ENCODE assay signal across 20 mouse cellular contexts in the genomic region with DNA sequence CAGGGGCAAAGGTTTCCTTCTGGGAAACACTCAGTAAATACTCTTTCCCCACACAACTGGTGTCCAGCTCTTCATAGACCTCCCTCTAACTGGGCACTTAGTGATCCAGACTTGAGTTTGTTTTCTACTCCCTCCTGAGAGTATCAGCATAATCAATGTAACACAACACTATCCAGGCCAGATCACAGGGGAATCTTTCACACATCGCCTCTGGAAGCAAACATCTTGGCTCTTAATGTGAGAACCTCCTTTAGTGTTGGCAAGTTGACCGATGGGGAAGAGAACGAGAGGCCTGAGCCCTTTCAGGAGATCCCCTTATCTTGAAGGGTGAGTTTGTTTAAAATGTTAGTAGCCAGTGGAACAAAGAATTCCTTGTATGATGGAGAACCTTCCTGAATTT.
DNase-seq lines count a peak whose midpoint lies in the region; ATAC-seq and TF ChIP-seq lines count a peak whose summit lies in the region.
"Had no signal": no experiment of that assay in that cellular context is flagged by ENCODE, and none has a peak within 500 bp of the region (broad histone marks: within the 10 kb centered on the region; RNA-seq: fewer than 3 reads in every experiment).

No protein-coding gene starts in this region.

- intact Hi-C loops in gastrocnemius, adult 2 months (cut with DNase I), result no loop called here
- intact Hi-C loops in left cerebral cortex, postnatal 14 days (cut with DNase I), result no loop called here

- no peaks in the 10 kb centered on the region for H3K9me3 ChIP-seq in heart, embryonic 16.5 days (replicated peaks; ENCODE audit: control insufficient read depth, low read length)
- no peaks in the 10 kb centered on the region for H3K9me3 ChIP-seq in embryonic facial prominence, embryonic 10.5 days
- H3K9me3 ChIP-seq: forebrain, embryonic 13.5 days; hindbrain, embryonic 12.5 days; liver, embryonic 12.5 days; midbrain, embryonic 13.5 days; stomach, embryonic 15.5 days had no signal

- peaks cover 30% of the 10 kb centered on the region for H3K4me1 ChIP-seq in heart, embryonic 16.5 days (ENCODE audit: control insufficient read depth, insufficient read depth, low read length)
- H3K4me1 ChIP-seq in embryonic facial prominence, embryonic 10.5 days, result peaks cover 22% of the 10 kb centered on the region
- H3K4me1 ChIP-seq: forebrain, embryonic 13.5 days; liver, embryonic 12.5 days; midbrain, embryonic 13.5 days had no signal

- no peak overlapping the region for H3K27ac ChIP-seq in gastrocnemius, adult 2 months
- peak overlapping the region; percentile 81 for H3K27ac ChIP-seq in heart, embryonic 16.5 days (ENCODE audit: low read length)
- peak overlapping the region; percentile 67 for H3K27ac ChIP-seq in embryonic facial prominence, embryonic 10.5 days (replicated peaks)
- H3K27ac ChIP-seq: forebrain, embryonic 13.5 days; hindbrain, embryonic 12.5 days; liver, embryonic 12.5 days; macrophage; midbrain, embryonic 13.5 days had no signal

- no peak for TF ChIP-seq CTCF in gastrocnemius, adult 2 months (IDR thresholded peaks at IDR 0.05)

- no peak overlapping the region for H3K4me3 ChIP-seq in gastrocnemius, adult 2 months
- no peak overlapping the region for H3K4me3 ChIP-seq in heart, embryonic 16.5 days (ENCODE audit: low read length)
- H3K4me3 ChIP-seq in embryonic facial prominence, embryonic 10.5 days, result no peak overlapping the region
- H3K4me3 ChIP-seq: forebrain, embryonic 13.5 days; hindbrain, embryonic 12.5 days; liver, embryonic 12.5 days; midbrain, embryonic 13.5 days; myocyte; stomach, embryonic 15.5 days had no signal

- H3K4me2 ChIP-seq in heart, embryonic 16.5 days (ENCODE audit: low read depth, low read length), result no peak overlapping the region
- H3K4me2 ChIP-seq: forebrain, embryonic 13.5 days; hindbrain, embryonic 12.5 days; liver, embryonic 12.5 days; midbrain, embryonic 13.5 days; stomach, embryonic 15.5 days had no signal

- no peaks in the 10 kb centered on the region for H3K36me3 ChIP-seq in heart, embryonic 16.5 days (ENCODE audit: control insufficient read depth, insufficient read depth)
- H3K36me3 ChIP-seq in embryonic facial prominence, embryonic 10.5 days (replicated peaks), result no peaks in the 10 kb centered on the region
- H3K36me3 ChIP-seq: hindbrain, embryonic 12.5 days; liver, embryonic 12.5 days; midbrain, embryonic 13.5 days; stomach, embryonic 15.5 days had no signal

- H3K27me3 ChIP-seq in heart, embryonic 16.5 days (ENCODE audit: control insufficient read depth, insufficient read depth, low read length), result no peaks in the 10 kb centered on the region
- no peaks in the 10 kb centered on the region for H3K27me3 ChIP-seq in embryonic facial prominence, embryonic 10.5 days (replicated peaks; ENCODE audit: low read depth, poor library complexity, severe bottlenecking)
- H3K27me3 ChIP-seq: forebrain, embryonic 13.5 days; hindbrain, embryonic 12.5 days; liver, embryonic 12.5 days; midbrain, embryonic 13.5 days; stomach, embryonic 15.5 days had no signal

- H3K9ac ChIP-seq in heart, embryonic 16.5 days (ENCODE audit: low read length), result no peak overlapping the region
- H3K9ac ChIP-seq: forebrain, embryonic 13.5 days; hindbrain, embryonic 12.5 days; liver, embryonic 12.5 days; midbrain, embryonic 13.5 days; stomach, embryonic 15.5 days had no signal

- WGBS in heart, embryonic 16.5 days, result 51% methylated on average over 3 of the region's 3 CpGs
- 75% methylated on average over 3 of the region's 3 CpGs for WGBS in embryonic facial prominence, embryonic 10.5 days

- no peak for ATAC-seq in heart, embryonic 16.5 days (replicated peaks; ENCODE audit: extremely low read depth, insufficient read depth, low FRiP score)
- ATAC-seq: liver, embryonic 12.5 days; midbrain, embryonic 13.5 days had no signal

- peak; percentile 16 for DNase-seq in gastrocnemius, adult 2 months
- no peak for DNase-seq in gastrocnemius, adult 8-10 months (ENCODE audit: low spot score in 2 of 2)
- no peak for DNase-seq in heart, postnatal 4 days
- DNase-seq in embryonic facial prominence, embryonic 10.5 days (ENCODE audit: low spot score), result no peak
- peak; percentile 58 for DNase-seq in fibroblast of lung, adult 2 months (ENCODE audit: low read depth)
- DNase-seq in left cerebral cortex, postnatal 14 days (ENCODE audit: low spot score in 2 of 2), result no peak
- no peak for DNase-seq in adrenal gland, adult 2 months
- DNase-seq: B cell, adult 2 months; cerebellum, adult 18-20 months; right cerebral cortex, adult 18-20 months; spleen, adult 18-20 months; thymus, postnatal 14 days had no signal

Comparison
In these comparisons a context has a peak if more than half of its experiments do, and no peak if none do; other contexts are left out.
1. DNase-seq: peak in gastrocnemius, adult 2 months (single experiment) and fibroblast of lung, adult 2 months (single experiment); none in gastrocnemius, adult 8-10 months (0 of 2), heart, postnatal 4 days (single experiment), embryonic facial prominence, embryonic 10.5 days (single experiment), left cerebral cortex, postnatal 14 days (0 of 2) and adrenal gland, adult 2 months (single experiment).